Mouse (Mus musculus): ENCODE data around the gene Espn.

Espn gene

GRCm38 (mm10) chr4:152151966-152152544 lies at the start of gene Espn:
TSS of gene Espn (minus strand) at chr4:152152371.
- in situ Hi-C loops (cut with MboI; ENCODE audit: low sequenced_read_pairs): no loop called here

- in situ Hi-C loops (cut with MboI; ENCODE audit: low sequenced_read_pairs): loop anchor here (25.0 kb wide), 1 partner anchor 236 kb away; no protein-coding TSS in a partner anchor
These were observed 49.3 kb upstream of the Espn start for GRCm38 (mm10) chr4:152201492-152201891.

- in situ Hi-C loops (cut with MboI; ENCODE audit: low sequenced_read_pairs): loop anchor here (25.0 kb wide), 1 partner anchor 238 kb away; no protein-coding TSS in a partner anchor
These were observed 47.4 kb upstream of the Espn start for GRCm38 (mm10) chr4:152199617-152200016.

- in situ Hi-C loops (cut with MboI; ENCODE audit: low sequenced_read_pairs): no loop called here
These were observed 45.4 kb upstream of the Espn start for GRCm38 (mm10) chr4:152197545-152197944.

GRCm38 (mm10) chr4:152196276-152196675 lies 44.1 kb upstream of the Espn start:
- in situ Hi-C loops (cut with MboI; ENCODE audit: low sequenced_read_pairs): no loop called here

- in situ Hi-C loops (cut with MboI; ENCODE audit: low sequenced_read_pairs): no loop called here
These were observed 42.5 kb upstream of the Espn start for GRCm38 (mm10) chr4:152194476-152195175.

GRCm38 (mm10) chr4:152192569-152192968 lies 40.4 kb upstream of the Espn start:
- in situ Hi-C loops (cut with MboI; ENCODE audit: low sequenced_read_pairs): no loop called here

GRCm38 (mm10) chr4:152190701-152191100 lies 38.5 kb upstream of the Espn start:
- in situ Hi-C loops (cut with MboI; ENCODE audit: low sequenced_read_pairs): no loop called here

- in situ Hi-C loops (cut with MboI; ENCODE audit: low sequenced_read_pairs): no loop called here
These were observed 38.0 kb upstream of the Espn start for GRCm38 (mm10) chr4:152190096-152190653.

- in situ Hi-C loops (cut with MboI; ENCODE audit: low sequenced_read_pairs): no loop called here
These were observed 37.5 kb upstream of the Espn start for GRCm38 (mm10) chr4:152189691-152190090.

- in situ Hi-C loops (cut with MboI; ENCODE audit: low sequenced_read_pairs): no loop called here
These were observed 36.9 kb upstream of the Espn start for GRCm38 (mm10) chr4:152189071-152189470.

GRCm38 (mm10) chr4:152188651-152189050 lies 36.5 kb upstream of the Espn start:
- in situ Hi-C loops (cut with MboI; ENCODE audit: low sequenced_read_pairs): no loop called here

- in situ Hi-C loops (cut with MboI; ENCODE audit: low sequenced_read_pairs): no loop called here
These were observed 35.0 kb upstream of the Espn start for GRCm38 (mm10) chr4:152187142-152187541.

- in situ Hi-C loops (cut with MboI; ENCODE audit: low sequenced_read_pairs): no loop called here
These were observed 34.3 kb upstream of the Espn start for GRCm38 (mm10) chr4:152186205-152187082.

- in situ Hi-C loops (cut with MboI; ENCODE audit: low sequenced_read_pairs): no loop called here
These were observed 33.5 kb upstream of the Espn start for GRCm38 (mm10) chr4:152185510-152186204.

GRCm38 (mm10) chr4:152185137-152185509 lies 33.0 kb upstream of the Espn start:
- in situ Hi-C loops (cut with MboI; ENCODE audit: low sequenced_read_pairs): no loop called here

- in situ Hi-C loops (cut with MboI; ENCODE audit: low sequenced_read_pairs): no loop called here
These were observed 32.3 kb upstream of the Espn start for GRCm38 (mm10) chr4:152184353-152185035.

GRCm38 (mm10) chr4:152182205-152182604 lies 30.0 kb upstream of the Espn start:
- in situ Hi-C loops (cut with MboI; ENCODE audit: low sequenced_read_pairs): no loop called here

GRCm38 (mm10) chr4:152179946-152180660 lies 27.9 kb upstream of the Espn start:
- in situ Hi-C loops (cut with MboI; ENCODE audit: low sequenced_read_pairs): no loop called here

Data from CH12F3 (cell line).